Mouse (Mus musculus): ENCODE measurements at regions not wholly inside any gene's neighbourhood (a gene's known extent, or its start where the extent isn't known, plus 50 kb on each side); places are given as distances from the start of the nearest gene placed in this dataset.

- DNase-seq (ENCODE audit: low spot score) (no peak), ATAC-seq (replicated peaks; ENCODE audit: low FRiP score) (no peak)
- no peak overlapping the region for H3K9ac ChIP-seq (ENCODE audit: low read depth, low read length)
- no peak overlapping the region for H3K27ac ChIP-seq (ENCODE audit: low read depth, low read length)
- no peak overlapping the region for H3K4me3 ChIP-seq (ENCODE audit: low read depth, low read length)
- no peaks in the 10 kb centered on the region for H3K27me3 ChIP-seq (replicated peaks; ENCODE audit: control insufficient read depth, insufficient read depth, low read length)
- H3K36me3 ChIP-seq (ENCODE audit: control insufficient read depth, insufficient read depth, low read length): no peaks in the 10 kb centered on the region
- no peak overlapping the region for H3K4me2 ChIP-seq
- H3K9me3 ChIP-seq (ENCODE audit: control insufficient read depth, low read length): no peaks in the 10 kb centered on the region
- no peaks in the 10 kb centered on the region for H3K4me1 ChIP-seq (replicated peaks; ENCODE audit: control insufficient read depth, insufficient read depth, low read length)
- WGBS: 52% methylated on average over 3 of the region's 3 CpGs
These were observed 141.7 kb downstream of the Foxa2 start for GRCm38 (mm10) chr2:147905118-147905517.

- H3K4me2 ChIP-seq: no peak overlapping the region
- ATAC-seq (replicated peaks; ENCODE audit: low FRiP score) (no peak), DNase-seq (ENCODE audit: low spot score) (no peak)
- H3K4me1 ChIP-seq (replicated peaks; ENCODE audit: control insufficient read depth, insufficient read depth, low read length): no peaks in the 10 kb centered on the region
- H3K4me3 ChIP-seq (ENCODE audit: low read depth, low read length): no peak overlapping the region
- WGBS: 63% methylated on average over 1 of the region's 1 CpGs
- no peaks in the 10 kb centered on the region for H3K36me3 ChIP-seq (ENCODE audit: control insufficient read depth, insufficient read depth, low read length)
- no peak overlapping the region for H3K27ac ChIP-seq (ENCODE audit: low read depth, low read length)
- no peaks in the 10 kb centered on the region for H3K27me3 ChIP-seq (replicated peaks; ENCODE audit: control insufficient read depth, insufficient read depth, low read length)
- no peaks in the 10 kb centered on the region for H3K9me3 ChIP-seq (ENCODE audit: control insufficient read depth, low read length)
- no peak overlapping the region for H3K9ac ChIP-seq (ENCODE audit: low read depth, low read length)
These were observed 147.5 kb downstream of the Foxa2 start for GRCm38 (mm10) chr2:147899236-147899635.

- DNase-seq (ENCODE audit: low spot score): no peak
- no peaks in the 10 kb centered on the region for H3K9me3 ChIP-seq (ENCODE audit: control insufficient read depth, low read length)
- no peak; the same call in 1 of the 2 replicates for ATAC-seq (replicated peaks; ENCODE audit: low FRiP score)
- H3K4me1 ChIP-seq (replicated peaks; ENCODE audit: control insufficient read depth, insufficient read depth, low read length): no peaks in the 10 kb centered on the region
- H3K4me3 ChIP-seq (ENCODE audit: low read depth, low read length): no peak overlapping the region
- 0% methylated on average over 1 of the region's 1 CpGs for WGBS
- H3K27me3 ChIP-seq (replicated peaks; ENCODE audit: control insufficient read depth, insufficient read depth, low read length): no peaks in the 10 kb centered on the region
- H3K9ac ChIP-seq (ENCODE audit: low read depth, low read length): no peak overlapping the region
- H3K27ac ChIP-seq (ENCODE audit: low read depth, low read length): no peak overlapping the region
- no peak overlapping the region for H3K4me2 ChIP-seq
- no peaks in the 10 kb centered on the region for H3K36me3 ChIP-seq (ENCODE audit: control insufficient read depth, insufficient read depth, low read length)
These were observed 151.1 kb downstream of the Foxa2 start for GRCm38 (mm10) chr2:147895691-147896090.

DNA sequence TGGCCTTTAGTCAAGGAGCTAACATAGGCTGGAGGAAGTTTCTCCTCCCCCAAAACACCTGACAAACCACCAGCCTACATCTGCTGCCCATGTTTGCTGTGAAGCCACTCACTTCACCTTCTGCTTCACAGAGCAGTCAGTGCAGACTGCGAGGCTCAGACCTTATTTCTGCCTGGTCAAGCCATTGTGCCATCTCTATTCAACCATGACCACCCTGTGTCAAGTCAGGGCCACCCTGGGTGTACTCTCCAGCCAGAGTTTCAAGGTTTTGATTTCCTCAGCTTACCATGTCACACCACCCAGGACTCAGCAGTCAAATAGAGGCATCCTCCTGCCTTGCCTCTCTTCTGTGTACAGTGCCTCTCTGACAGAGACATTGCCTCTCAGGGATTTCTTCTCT is 152.6 kb downstream of the Foxa2 start:
- Histone ChIP-seq H3K9ac (ENCODE audit: low read depth, low read length) (no peak overlapping the region), H3K36me3 (ENCODE audit: control insufficient read depth, insufficient read depth, low read length) (no peaks in the 10 kb centered on the region), H3K4me3 (ENCODE audit: low read depth, low read length) (no peak overlapping the region), H3K27ac (ENCODE audit: low read depth, low read length) (no peak overlapping the region), H3K27me3 (replicated peaks; ENCODE audit: control insufficient read depth, insufficient read depth, low read length) (no peaks in the 10 kb centered on the region), H3K9me3 (ENCODE audit: control insufficient read depth, low read length) (no peaks in the 10 kb centered on the region), H3K4me1 (replicated peaks; ENCODE audit: control insufficient read depth, insufficient read depth, low read length) (no peaks in the 10 kb centered on the region), H3K4me2 (no peak overlapping the region)
- no peak for DNase-seq (ENCODE audit: low spot score)
- 77% methylated on average over 1 of the region's 1 CpGs for WGBS
- no peak for ATAC-seq (replicated peaks; ENCODE audit: low FRiP score)

- Histone ChIP-seq H3K27me3 (replicated peaks; ENCODE audit: control insufficient read depth, insufficient read depth, low read length) (no peaks in the 10 kb centered on the region), H3K27ac (ENCODE audit: low read depth, low read length) (no peak overlapping the region), H3K4me3 (ENCODE audit: low read depth, low read length) (no peak overlapping the region), H3K9ac (ENCODE audit: low read depth, low read length) (no peak overlapping the region), H3K9me3 (ENCODE audit: control insufficient read depth, low read length) (no peaks in the 10 kb centered on the region), H3K4me1 (replicated peaks; ENCODE audit: control insufficient read depth, insufficient read depth, low read length) (no peaks in the 10 kb centered on the region), H3K4me2 (no peak overlapping the region), H3K36me3 (ENCODE audit: control insufficient read depth, insufficient read depth, low read length) (no peaks in the 10 kb centered on the region)
- WGBS: 52% methylated on average over 6 of the region's 6 CpGs
- no peak for DNase-seq (ENCODE audit: low spot score)
- ATAC-seq (replicated peaks; ENCODE audit: low FRiP score): no peak
These were observed 160.6 kb downstream of the Foxa2 start for GRCm38 (mm10) chr2:147886191-147886590.

DNA sequence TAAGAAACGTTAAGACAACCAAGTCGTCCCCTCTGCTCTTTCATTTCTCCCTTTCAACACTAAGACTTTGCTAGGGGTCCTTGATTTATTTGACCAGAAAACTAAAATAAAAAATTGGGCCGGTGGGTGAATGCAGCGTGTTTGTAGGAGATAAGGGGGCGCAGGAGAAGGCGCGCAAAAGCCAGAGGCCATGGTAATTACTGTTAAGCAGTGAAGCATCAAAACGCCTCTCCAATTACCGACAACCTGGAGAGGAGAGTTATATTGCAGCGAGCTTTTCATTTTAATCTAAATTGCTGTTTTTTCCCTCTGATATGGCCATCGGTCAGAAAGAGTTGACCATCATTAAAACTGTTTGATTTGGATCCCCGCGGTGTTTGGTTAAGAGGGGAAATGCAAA is 168.9 kb downstream of the Foxa2 start:
- Histone ChIP-seq H3K27ac (ENCODE audit: low read depth, low read length) (no peak overlapping the region), H3K27me3 (replicated peaks; ENCODE audit: control insufficient read depth, insufficient read depth, low read length) (no peaks in the 10 kb centered on the region), H3K9ac (ENCODE audit: low read depth, low read length) (no peak overlapping the region), H3K4me3 (ENCODE audit: low read depth, low read length) (no peak overlapping the region), H3K4me1 (replicated peaks; ENCODE audit: control insufficient read depth, insufficient read depth, low read length) (0 out of 2 replicates have a peak, but pooled peaks cover 3% of the 10 kb centered on the region), H3K9me3 (ENCODE audit: control insufficient read depth, low read length) (no peaks in the 10 kb centered on the region), H3K4me2 (no peak overlapping the region), H3K36me3 (ENCODE audit: control insufficient read depth, insufficient read depth, low read length) (no peaks in the 10 kb centered on the region)
- DNase-seq (ENCODE audit: low spot score) (no peak), ATAC-seq (replicated peaks; ENCODE audit: low FRiP score) (no peak)
- WGBS: 32% methylated on average over 13 of the region's 13 CpGs

- Histone ChIP-seq H3K27ac (ENCODE audit: low read depth, low read length) (no peak overlapping the region), H3K27me3 (replicated peaks; ENCODE audit: control insufficient read depth, insufficient read depth, low read length) (no peaks in the 10 kb centered on the region), H3K4me1 (replicated peaks; ENCODE audit: control insufficient read depth, insufficient read depth, low read length) (0 out of 2 replicates have a peak, but pooled peaks cover 3% of the 10 kb centered on the region), H3K4me2 (peak overlapping the region; percentile 44), H3K9me3 (ENCODE audit: control insufficient read depth, low read length) (no peaks in the 10 kb centered on the region), H3K9ac (ENCODE audit: low read depth, low read length) (no peak overlapping the region), H3K4me3 (ENCODE audit: low read depth, low read length) (no peak overlapping the region), H3K36me3 (ENCODE audit: control insufficient read depth, insufficient read depth, low read length) (no peaks in the 10 kb centered on the region)
- WGBS: 33% methylated on average over 4 of the region's 4 CpGs
- ATAC-seq (replicated peaks; ENCODE audit: low FRiP score) (no peak), DNase-seq (ENCODE audit: low spot score) (no peak)
These were observed 169.2 kb downstream of the Foxa2 start for GRCm38 (mm10) chr2:147877543-147877904.

DNA sequence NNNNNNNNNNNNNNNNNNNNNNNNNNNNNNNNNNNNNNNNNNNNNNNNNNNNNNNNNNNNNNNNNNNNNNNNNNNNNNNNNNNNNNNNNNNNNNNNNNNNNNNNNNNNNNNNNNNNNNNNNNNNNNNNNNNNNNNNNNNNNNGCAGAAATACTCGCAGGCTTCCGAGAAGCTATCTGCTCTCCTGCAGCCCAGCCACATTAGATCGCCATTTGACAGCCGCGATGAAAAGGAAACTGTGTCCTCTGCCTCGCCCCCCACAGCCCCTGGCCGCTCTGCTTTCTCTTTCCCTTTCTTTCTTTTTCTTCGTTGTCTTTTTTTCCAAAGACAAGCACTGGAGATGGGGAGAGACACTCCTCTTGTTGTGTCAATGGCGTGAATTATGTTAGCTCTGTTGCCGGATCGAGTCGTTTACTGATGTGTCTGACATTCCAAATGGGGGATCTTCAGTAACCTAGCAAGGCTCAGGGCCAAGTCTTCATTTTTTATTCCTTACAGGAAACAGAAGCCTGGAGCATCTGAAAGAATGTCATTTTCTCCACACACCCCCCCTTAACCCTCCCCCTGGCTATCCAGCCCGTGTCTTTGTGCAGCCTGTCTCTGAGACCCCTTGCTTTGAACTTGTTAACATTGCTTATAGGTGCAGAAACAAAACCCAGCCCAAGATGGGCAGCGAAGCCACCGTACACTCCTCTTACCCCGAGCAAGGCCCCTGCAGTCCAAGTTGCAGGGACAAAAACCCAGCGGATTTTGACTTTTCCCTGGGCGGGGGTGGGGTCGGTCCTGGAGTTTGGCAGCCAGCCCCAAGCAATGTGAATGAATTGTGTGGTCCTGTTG is 169.8 kb downstream of the Foxa2 start:
- WGBS: 16% methylated on average over 19 of the region's 19 CpGs
- H3K27ac ChIP-seq (ENCODE audit: low read depth, low read length): no peak overlapping the region
- ATAC-seq (replicated peaks; ENCODE audit: low FRiP score) (no peak), DNase-seq (ENCODE audit: low spot score) (no peak)
- peak overlapping the region; percentile 29 for H3K4me3 ChIP-seq (ENCODE audit: low read depth, low read length)
- no peaks in the 10 kb centered on the region for H3K36me3 ChIP-seq (ENCODE audit: control insufficient read depth, insufficient read depth, low read length)
- peak overlapping the region; percentile 44 for H3K4me2 ChIP-seq
- no peaks in the 10 kb centered on the region for H3K9me3 ChIP-seq (ENCODE audit: control insufficient read depth, low read length)
- H3K4me1 ChIP-seq (replicated peaks; ENCODE audit: control insufficient read depth, insufficient read depth, low read length): 0 out of 2 replicates have a peak, but pooled peaks cover 3% of the 10 kb centered on the region
- H3K9ac ChIP-seq (ENCODE audit: low read depth, low read length): no peak overlapping the region
- H3K27me3 ChIP-seq (replicated peaks; ENCODE audit: control insufficient read depth, insufficient read depth, low read length): no peaks in the 10 kb centered on the region

DNA sequence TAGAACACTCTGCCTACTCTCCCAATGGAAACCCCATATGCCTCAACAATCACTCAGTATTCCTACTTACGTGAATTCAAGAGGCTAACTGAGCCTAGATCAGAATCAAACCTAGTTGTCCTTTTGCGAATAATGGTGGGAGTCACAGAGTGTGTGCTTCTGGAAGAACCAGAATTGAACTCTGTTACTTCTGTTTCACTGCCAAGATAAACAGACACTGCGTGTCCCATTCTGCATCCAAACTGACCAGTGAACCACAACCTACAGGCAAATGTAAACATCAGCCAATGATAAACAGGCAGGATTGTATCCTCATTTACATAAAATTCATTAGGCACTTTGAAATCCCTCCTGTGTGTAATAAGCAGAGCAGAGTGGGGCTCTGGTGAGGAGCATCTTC is 173.8 kb downstream of the Foxa2 start:
- H3K4me1 ChIP-seq (replicated peaks; ENCODE audit: control insufficient read depth, insufficient read depth, low read length): 0 out of 2 replicates have a peak, but pooled peaks cover 3% of the 10 kb centered on the region
- no peak overlapping the region for H3K4me2 ChIP-seq
- H3K9ac ChIP-seq (ENCODE audit: low read depth, low read length): no peak overlapping the region
- WGBS: 78% methylated on average over 3 of the region's 3 CpGs
- H3K36me3 ChIP-seq (ENCODE audit: control insufficient read depth, insufficient read depth, low read length): no peaks in the 10 kb centered on the region
- H3K9me3 ChIP-seq (ENCODE audit: control insufficient read depth, low read length): no peaks in the 10 kb centered on the region
- DNase-seq (ENCODE audit: low spot score) (no peak), ATAC-seq (replicated peaks; ENCODE audit: low FRiP score) (no peak)
- H3K27ac ChIP-seq (ENCODE audit: low read depth, low read length): no peak overlapping the region
- no peak overlapping the region for H3K4me3 ChIP-seq (ENCODE audit: low read depth, low read length)
- no peaks in the 10 kb centered on the region for H3K27me3 ChIP-seq (replicated peaks; ENCODE audit: control insufficient read depth, insufficient read depth, low read length)
